Mouse (Mus musculus) CD4-positive naive resting alpha-beta T cell, adult 57 days (primary cell): ENCODE measurements around the gene Map7d1. TPM values are rescaled to one million over a fixed set of nuclear protein-coding genes. Genes with fewer than 3 reads are reported as not detected.

Source experiments
- total RNA-seq: library from RNA; stranded (reverse); gene quantifications from one replicate; pipeline ENCODE4 v1.2.4, GENCODE M21; 2023

Map7d1 gene
- total RNA-seq, result 52.5 TPM

DNA sequence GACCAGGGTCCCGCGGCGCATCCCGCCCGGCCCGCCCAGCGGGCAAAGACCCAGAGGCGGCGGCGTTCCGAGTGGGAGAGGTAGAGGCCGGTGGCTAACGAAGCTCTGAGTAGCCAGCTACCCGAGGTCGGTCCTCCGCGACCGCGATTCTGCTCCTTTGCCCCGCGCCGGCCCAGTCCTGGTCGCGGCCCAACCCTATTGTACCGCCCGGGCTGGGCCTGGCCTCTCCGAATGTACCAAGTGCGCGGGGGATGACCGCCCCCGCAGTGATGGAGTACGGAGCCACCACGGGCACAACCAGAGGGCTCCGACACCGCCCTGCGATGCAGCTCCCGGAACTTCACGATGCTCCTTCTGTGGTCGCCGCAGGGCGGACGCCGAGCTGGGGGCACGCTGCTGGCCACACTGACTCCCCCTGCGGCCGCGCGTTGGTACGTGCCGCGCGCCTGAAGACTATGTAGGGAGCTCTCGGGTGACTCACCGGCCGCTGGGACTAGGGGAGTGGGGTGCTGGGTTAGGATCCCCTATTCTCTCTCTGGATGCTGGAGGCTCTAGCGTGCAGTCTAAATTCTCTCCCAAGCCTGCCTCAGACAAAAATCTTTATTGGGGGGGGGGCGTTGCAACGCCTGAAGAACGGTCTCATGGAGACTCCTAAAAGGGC is at the start of gene Map7d1:
Gene Map7d1, minus strand, starts transcription at position 213 of the 661 bp plus-strand sequence.

DNA sequence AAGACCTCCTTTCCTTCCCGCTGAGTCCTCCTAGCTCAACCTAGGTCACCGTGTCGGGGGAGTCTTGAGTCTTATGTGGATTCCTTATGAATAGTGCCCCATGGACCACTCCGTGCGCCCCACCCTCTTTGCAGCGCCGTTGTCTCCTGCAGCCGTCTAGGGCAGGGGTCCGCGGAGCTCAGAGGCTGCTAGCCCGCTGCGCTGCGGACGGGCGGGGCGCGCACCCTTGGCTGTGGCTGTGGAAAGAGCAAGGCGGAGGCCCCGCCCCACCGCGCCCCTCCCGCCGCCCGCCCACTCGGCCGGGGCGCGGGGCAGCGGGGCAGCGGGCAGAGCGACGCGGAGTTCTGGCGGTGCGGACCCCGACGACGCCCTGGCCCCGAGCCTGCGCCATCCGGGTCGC is 30.3 kb upstream of the Map7d1 start, which contains the start of gene Col8a2:
Gene Col8a2, plus strand, starts transcription at position 302 of the 400 bp plus-strand sequence.

DNA sequence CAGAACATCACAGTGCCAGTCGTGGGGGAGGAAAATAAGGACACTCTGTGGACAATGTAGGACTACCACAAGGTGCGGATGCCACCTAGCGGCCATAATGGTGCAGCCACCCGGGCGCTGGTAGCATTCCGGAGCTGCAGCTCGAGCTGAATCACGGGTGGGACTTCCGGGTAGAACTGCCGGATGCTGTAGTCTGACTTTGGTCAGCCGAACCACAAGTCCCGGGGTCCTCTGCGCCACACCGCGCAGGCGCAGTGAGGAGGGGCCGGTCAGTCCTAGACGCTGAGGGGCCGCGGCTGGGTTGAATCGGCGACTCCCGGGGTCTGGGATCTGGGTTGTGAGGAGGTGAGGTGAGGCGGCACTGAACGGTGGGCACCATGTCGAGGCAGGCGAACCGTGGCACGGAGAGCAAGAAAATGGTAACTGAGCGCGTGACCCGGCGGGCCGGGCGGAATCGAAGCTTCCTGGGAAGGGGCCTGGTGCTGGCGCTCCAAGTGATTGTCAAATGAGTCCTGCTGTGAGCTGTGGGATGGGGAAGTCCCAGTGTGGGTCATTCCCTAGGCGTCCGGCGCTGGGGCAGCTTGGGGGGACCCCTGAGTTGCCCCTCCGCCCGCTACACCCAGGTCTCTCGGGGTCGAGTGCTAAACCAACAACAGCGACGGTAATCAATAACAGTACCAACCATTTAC is 6.1 kb upstream of the Map7d1 start, which contains the start of gene Trappc3:
Gene Trappc3, plus strand, starts transcription at position 207 of the 689 bp plus-strand sequence.

DNA sequence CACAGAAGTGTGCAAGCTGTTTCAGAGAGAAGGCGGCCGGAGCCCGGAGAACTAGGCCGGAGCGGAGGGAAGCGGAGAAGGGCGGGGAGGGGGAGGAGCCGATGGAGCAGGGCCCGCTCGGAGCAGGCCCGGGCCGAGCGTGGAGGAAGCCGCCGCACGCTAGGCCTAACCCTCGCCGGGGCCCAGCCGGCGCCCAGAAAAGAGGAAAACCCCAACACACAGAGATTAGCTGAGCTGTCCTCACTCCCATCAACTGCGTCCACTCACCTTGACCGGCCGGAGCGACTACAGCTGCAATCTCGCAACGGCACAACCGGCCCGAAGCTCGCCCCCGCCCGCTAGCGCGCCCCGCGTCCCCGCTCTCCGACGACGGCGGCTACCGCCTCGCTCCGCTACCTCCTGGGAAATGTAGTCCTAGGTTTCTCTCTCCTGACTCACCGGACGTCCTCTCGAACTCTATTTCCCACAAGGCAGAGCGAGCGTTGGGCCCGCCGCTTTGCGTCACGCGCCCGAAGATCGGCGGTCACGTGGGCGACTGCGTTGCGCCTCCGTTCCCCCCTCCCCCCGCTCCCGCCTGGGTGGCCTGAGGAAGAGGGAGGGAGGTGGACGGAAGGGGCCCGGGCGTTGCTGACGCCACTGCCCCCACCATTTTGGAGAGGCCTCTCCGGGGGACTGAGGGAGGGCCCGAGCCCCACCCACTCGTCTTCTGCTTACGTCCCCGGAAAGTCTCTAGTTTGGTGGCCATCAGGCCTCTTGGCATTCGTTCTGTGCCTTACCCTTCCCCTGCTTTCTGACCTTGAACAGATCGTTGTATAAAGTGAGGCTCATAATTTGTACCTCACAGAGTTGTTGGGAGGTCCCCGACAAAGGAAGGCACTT is 53.6 kb downstream of the Map7d1 start, which contains the start of gene Thrap3:
Gene Thrap3, minus strand, starts transcription at position 458 of the 879 bp plus-strand sequence.

Other genes starting within 250 kb of the Map7d1 start
- gene Csf3r, start 231.8 kb downstream of the Map7d1 start, total RNA-seq, result 4.6 TPM
- gene Mrps15, start 209.4 kb downstream of the Map7d1 start, total RNA-seq, result 46.9 TPM
- gene Oscp1, start 197.8 kb downstream of the Map7d1 start, total RNA-seq, result 1.2 TPM
- gene Lsm10, start 159.7 kb downstream of the Map7d1 start, total RNA-seq, result 11.0 TPM
- 25.2 TPM for gene Stk40, start 152.4 kb downstream of the Map7d1 start, total RNA-seq
- gene Eva1b, start 108.6 kb downstream of the Map7d1 start, total RNA-seq, result 15.0 TPM
- gene Sh3d21, start 92.9 kb downstream of the Map7d1 start, total RNA-seq, result 1.0 TPM
- 645 TPM for gene Thrap3, start 53.6 kb downstream of the Map7d1 start, total RNA-seq
- 36.3 TPM for gene Trappc3, start 6.0 kb upstream of the Map7d1 start, total RNA-seq
- not detected for gene Col8a2, start 30.4 kb upstream of the Map7d1 start, total RNA-seq
- 37.7 TPM for gene Adprhl2, start 65.4 kb upstream of the Map7d1 start, total RNA-seq
- gene Tekt2, start 69.3 kb upstream of the Map7d1 start, total RNA-seq, result not detected
- gene Ago3, start 173.2 kb upstream of the Map7d1 start, total RNA-seq, result 41.9 TPM
- gene Ago1, start 212.2 kb upstream of the Map7d1 start, total RNA-seq, result 46.8 TPM